Mouse (Mus musculus): ENCODE measurements around the gene Zap70.
"Not testable (repeated sequence)": the region's sequence is repeated elsewhere in the genome, so short reads cannot be mapped to it uniquely, and the experiment has no call there.

Gene Zap70

GRCm38 (mm10) chr1:36780793-36781192 is 19.2 kb downstream of the Zap70 start:
- DNase-seq: no peak

GRCm38 (mm10) chr1:36782476-36782875 is 20.9 kb downstream of the Zap70 start:
- no peak for DNase-seq

GRCm38 (mm10) chr1:36784365-36785134 is 23.0 kb downstream of the Zap70 start:
- peak; percentile 83 for DNase-seq

- peak; percentile 17 for DNase-seq
Observed at GRCm38 (mm10) chr1:36785238-36785641, 23.6 kb downstream of the Zap70 start.

GRCm38 (mm10) chr1:36786377-36786776 is 24.8 kb downstream of the Zap70 start:
- DNase-seq: no peak

- DNase-seq: no peak
Observed at GRCm38 (mm10) chr1:36789416-36789815, 27.8 kb downstream of the Zap70 start.

GRCm38 (mm10) chr1:36796711-36797110 is 35.1 kb downstream of the Zap70 start:
- no peak for DNase-seq

- no peak for DNase-seq
Observed at GRCm38 (mm10) chr1:36797481-36797880, 35.9 kb downstream of the Zap70 start.

GRCm38 (mm10) chr1:36800379-36801011 is 38.9 kb downstream of the Zap70 start:
- no peak for DNase-seq

- no peak for DNase-seq
Observed at GRCm38 (mm10) chr1:36804259-36804658, 42.7 kb downstream of the Zap70 start.

- DNase-seq: no peak
Observed at GRCm38 (mm10) chr1:36804833-36805232, 43.2 kb downstream of the Zap70 start.

- no peak for DNase-seq
Observed at GRCm38 (mm10) chr1:36806181-36806905, 44.7 kb downstream of the Zap70 start.

GRCm38 (mm10) chr1:36807086-36807485 is 45.5 kb downstream of the Zap70 start:
- DNase-seq: no peak

- DNase-seq: no peak
Observed at GRCm38 (mm10) chr1:36807782-36808565, 46.4 kb downstream of the Zap70 start.

GRCm38 (mm10) chr1:36811806-36812205 is 50.2 kb downstream of the Zap70 start:
- no peak for DNase-seq

- DNase-seq: no peak
Observed at GRCm38 (mm10) chr1:36813415-36813814, 51.8 kb downstream of the Zap70 start.

GRCm38 (mm10) chr1:36814271-36814903 is 52.8 kb downstream of the Zap70 start:
- no peak for DNase-seq

- DNase-seq: no peak
Observed at GRCm38 (mm10) chr1:36815166-36815565, 53.6 kb downstream of the Zap70 start.

GRCm38 (mm10) chr1:36821918-36822317 is 60.3 kb downstream of the Zap70 start:
- DNase-seq: not testable (repeated sequence)

GRCm38 (mm10) chr1:36824356-36824755 is 62.8 kb downstream of the Zap70 start:
- DNase-seq: no peak

- no peak for DNase-seq
Observed at GRCm38 (mm10) chr1:36830913-36831866, 69.6 kb downstream of the Zap70 start.
